Mouse (Mus musculus) heart, adult 18-20 months (tissue): ENCODE data around the gene Olfr1258. TPM values are rescaled to one million over a fixed set of nuclear protein-coding genes. Genes with fewer than 3 reads are reported as not detected.
"Not testable (repeated sequence)": the region's sequence is repeated elsewhere in the genome, so short reads cannot be mapped to it uniquely, and the experiment has no call there.

Experiments
- DNase-seq, 2 experiments: peaks; one replicate each; pipeline ENCODE4 v3.0.0; 2021 to 2022; ENCODE audit warnings: mixed read lengths in 1 of 2
- long read RNA-seq, 2 experiments: library from polyadenylated mRNA; stranded (forward); transcript quantifications; one replicate each; pipeline ENCODE4 v2.0.0; 2021
- total RNA-seq, 2 experiments: library from RNA; stranded (reverse); gene quantifications; 2 replicates each; pipeline ENCODE4 v1.2.3; 2021

The Olfr1258 gene
- total RNA-seq: not detected
- long read RNA-seq, experiment 1: 0 reads
- long read RNA-seq, experiment 2: 0 reads

- no peak for DNase-seq
Observed at GRCm38 (mm10) chr2:89927009-89927408, at the start of gene Olfr1258. TSS of gene Olfr1258 (plus strand) at chr2:89927309.

GRCm38 (mm10) chr2:89878137-89878536, 49.0 kb upstream of the Olfr1258 start, which contains the start of gene Olfr1257:
TSS of gene Olfr1257 (plus strand) at chr2:89878437.
- no peak for DNase-seq

- not testable (repeated sequence) for DNase-seq
Observed at GRCm38 (mm10) chr2:89912616-89913015, 14.5 kb upstream of the Olfr1258 start.

GRCm38 (mm10) chr2:89948564-89948963, 21.5 kb downstream of the Olfr1258 start, which contains the start of gene Olfr1259:
TSS of gene Olfr1259 (minus strand) at chr2:89948664.
- DNase-seq: no peak

- no peak for DNase-seq
Observed at GRCm38 (mm10) chr2:89974184-89974583, 47.1 kb downstream of the Olfr1258 start, which contains the start of gene Olfr1260. TSS of gene Olfr1260 (plus strand) at chr2:89974340.

GRCm38 (mm10) chr2:89977709-89978108, 50.6 kb downstream of the Olfr1258 start:
- no peak for DNase-seq

Other genes starting within 250 kb of the Olfr1258 start
- gene Olfr1252, start 202.3 kb upstream of the Olfr1258 start, total RNA-seq: not detected
- gene Olfr1253, start 170.2 kb upstream of the Olfr1258 start, total RNA-seq: not detected
- gene Olfr1254, start 133.7 kb upstream of the Olfr1258 start, total RNA-seq: not detected
- gene Olfr1255, start 115.3 kb upstream of the Olfr1258 start, total RNA-seq: not detected
- not detected for gene Olfr1256, start 85.8 kb upstream of the Olfr1258 start, total RNA-seq
- not detected for gene Olfr48, start 79.1 kb upstream of the Olfr1258 start, total RNA-seq
- gene Olfr1257, start 48.9 kb upstream of the Olfr1258 start, total RNA-seq: not detected
- not detected for gene Olfr1259, start 21.4 kb downstream of the Olfr1258 start, total RNA-seq
- not detected for gene Olfr1260, start 47.0 kb downstream of the Olfr1258 start, total RNA-seq
- not detected for gene Olfr1261, start 63.9 kb downstream of the Olfr1258 start, total RNA-seq
- gene Olfr1262, start 72.8 kb downstream of the Olfr1258 start, total RNA-seq: not detected
- gene Olfr1263, start 84.8 kb downstream of the Olfr1258 start, total RNA-seq: not detected
- gene Olfr1264, start 98.3 kb downstream of the Olfr1258 start, total RNA-seq: not detected
- gene Olfr1265, start 108.0 kb downstream of the Olfr1258 start, total RNA-seq: not detected
- gene Olfr140, start 136.3 kb downstream of the Olfr1258 start, total RNA-seq: not detected
- not detected for gene Olfr1269, start 194.1 kb downstream of the Olfr1258 start, total RNA-seq
- not detected for gene Olfr32, start 215.0 kb downstream of the Olfr1258 start, total RNA-seq
- gene Olfr1270, start 225.8 kb downstream of the Olfr1258 start, total RNA-seq: not detected